Mouse (Mus musculus) heart, adult 2 months (tissue): Measurements from ENCODE around the gene Slco6c1. TPM values are rescaled to one million over a fixed set of nuclear protein-coding genes. Genes with fewer than 3 reads are reported as not detected.
A peak's percentile ranks its signal among the peaks of the same experiment; 100 is the strongest.

Experiments
- DNase-seq, 2 experiments: peaks; one replicate each; pipeline ENCODE4 v3.0.0; 2021
- H3K27ac ChIP-seq: fragments of 200-600 bp; 2 replicates; pipeline ENCODE4 v1.8.1; 2022
- H3K27me3 ChIP-seq: fragments of 200-500 bp; 2 replicates; pipeline ENCODE4 v1.6.1; 2012; ENCODE audit warnings: mild to moderate bottlenecking, low read length, inconsistent platforms, mixed read lengths; ENCODE audit not compliant: control insufficient read depth, insufficient read depth
- H3K36me3 ChIP-seq: fragments of 200-500 bp; 2 replicates; pipeline ENCODE4 v1.6.1; 2012; ENCODE audit warnings: low read length, inconsistent platforms; ENCODE audit not compliant: control insufficient read depth, insufficient read depth
- H3K4me1 ChIP-seq: fragments of 200-500 bp; 2 replicates; pipeline ENCODE4 v1.6.1; 2011; ENCODE audit warnings: low read length; ENCODE audit not compliant: control insufficient read depth, insufficient read depth
- H3K4me3 ChIP-seq: fragments of 200-600 bp; 2 replicates; pipeline ENCODE4 v1.8.1; 2022
- H3K79me2 ChIP-seq: fragments of 200-500 bp; replicated peaks from 2 replicates; pipeline ENCODE4 v1.6.1; 2012; ENCODE audit warnings: mild to moderate bottlenecking, inconsistent platforms, low read length, moderate library complexity, mixed read lengths; ENCODE audit not compliant: control insufficient read depth, insufficient read depth
- H3K9ac ChIP-seq: fragments of 200-500 bp; 2 replicates; pipeline ENCODE4 v1.6.1; 2012; ENCODE audit warnings: low read depth, mild to moderate bottlenecking, control low read depth, inconsistent platforms, low read length, mixed read lengths
- CTCF ChIP-seq: fragments of 200-600 bp; IDR thresholded peaks from 2 replicates; pipeline ENCODE4 v1.8.1; 2022; ENCODE audit warnings: antibody characterized with exemption, mild to moderate bottlenecking, moderate library complexity
- EP300 ChIP-seq: fragments of 200-500 bp; IDR thresholded peaks from 2 replicates; pipeline ENCODE4 v1.6.1; 2011; ENCODE audit warnings: low read depth, low read length, control low read depth; ENCODE audit not compliant: insufficient read depth
- POLR2A ChIP-seq: fragments of 200-500 bp; IDR thresholded peaks from 2 replicates; pipeline ENCODE4 v1.6.1; 2011; ENCODE audit warnings: mild to moderate bottlenecking, low read depth, low read length, control low read depth; ENCODE audit not compliant: insufficient read depth
- intact Hi-C: fragments of 180-260 bp; cut with DNase I; formaldehyde crosslinking; loops from one replicate; pipeline ENCODE4 v1.15.1; 2025
- polyA plus RNA-seq: library from polyadenylated mRNA; depleted of rRNA; stranded (reverse); fragments of >200 nt; gene quantifications from 2 replicates; pipeline ENCODE4 v1.2.3, GENCODE M21; 2012
- total RNA-seq, 2 experiments: library from RNA; stranded (reverse); gene quantifications; 2 replicates each; pipeline ENCODE4 v1.2.3; 2021

The Slco6c1 gene
- total and polyA plus RNA-seq, 3 experiments: not detected

DNA sequence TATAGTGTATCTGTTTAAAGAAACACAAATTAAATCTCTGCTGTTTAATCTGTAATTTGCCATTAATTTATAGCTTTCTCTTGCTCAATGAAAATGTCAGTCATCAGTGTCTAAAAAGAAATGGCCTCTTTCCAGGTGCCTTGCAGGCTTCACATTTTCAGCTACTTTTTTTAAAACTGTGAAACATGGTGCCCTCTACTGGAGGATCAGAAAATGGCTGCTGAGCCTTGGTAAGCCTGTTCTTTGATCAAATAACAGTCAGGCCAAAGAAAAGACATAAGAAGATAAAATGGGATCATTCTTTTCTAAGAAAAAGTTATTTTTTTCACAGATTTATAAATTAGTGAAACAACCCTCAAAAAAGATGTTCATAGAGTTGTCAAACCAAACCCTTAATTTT, 109.1 kb downstream of the Slco6c1 start:
- Histone ChIP-seq H3K9ac (no peak overlapping the region), H3K4me1 (no peaks in the 10 kb centered on the region), H3K27me3 (no peaks in the 10 kb centered on the region), H3K4me3 (no peak overlapping the region), H3K27ac (no peak overlapping the region), H3K36me3 (no peaks in the 10 kb centered on the region), H3K79me2 (no peaks in the 10 kb centered on the region)
- no peak for DNase-seq
- intact Hi-C loops: loop anchor here (10.0 kb wide), 1 partner anchor 174 kb away; no protein-coding TSS in a partner anchor
- TF ChIP-seq CTCF (peak; percentile 67), EP300 (no peak), POLR2A (no peak)
